In genomic region chr7:105762517-105763270, GRCm38 (mm10) we compare ENCODE assay signal across 8 mouse cellular contexts. TPM values are rescaled to one million over a fixed set of nuclear protein-coding genes. Genes with fewer than 3 reads are reported as not detected.
DNase-seq lines count a peak whose midpoint lies in the region; ATAC-seq and TF ChIP-seq lines count a peak whose summit lies in the region.

No protein-coding gene starts in this region.

- TF ChIP-seq CTCF in E14TG2a.4 (conservative IDR thresholded peaks at IDR 0.05; ENCODE audit: low read length) = no peak

- peaks cover 69% of the 10 kb centered on the region for H3K36me3 ChIP-seq in heart, embryonic 14.5 days (ENCODE audit: control insufficient read depth, insufficient read depth, low read length)
- no peaks in the 10 kb centered on the region for H3K36me3 ChIP-seq in E14TG2a.4 (ENCODE audit: insufficient read depth, low read length)
- H3K36me3 ChIP-seq in embryonic facial prominence, embryonic 13.5 days = peaks cover 85% of the 10 kb centered on the region
- no peaks in the 10 kb centered on the region for H3K36me3 ChIP-seq in liver, embryonic 15.5 days (replicated peaks)

- peak overlapping the region; percentile 24 to 39 for H3K4me3 ChIP-seq in heart, embryonic 14.5 days (ENCODE audit: control insufficient read depth in 1 of 2, insufficient read depth in 1 of 2, low read depth in 1 of 2, low read length in 2 of 2)
- peak overlapping the region; percentile 81 for H3K4me3 ChIP-seq in E14TG2a.4 (replicated peaks; ENCODE audit: low read length)
- H3K4me3 ChIP-seq in embryonic facial prominence, embryonic 13.5 days = peak overlapping the region; percentile 16; the same call in 1 of the 2 replicates
- peak overlapping the region; percentile 36 for H3K4me3 ChIP-seq in liver, embryonic 15.5 days (replicated peaks)

- H3K9ac ChIP-seq in heart, embryonic 14.5 days (ENCODE audit: low read length) = peak overlapping the region; percentile 34; the same call in 1 of the 2 replicates
- peak overlapping the region; percentile 27; the same call in 1 of the 2 replicates for H3K9ac ChIP-seq in embryonic facial prominence, embryonic 13.5 days
- no peak overlapping the region for H3K9ac ChIP-seq in liver, embryonic 15.5 days

- peak overlapping the region; percentile 84 for H3K4me2 ChIP-seq in heart, embryonic 14.5 days (ENCODE audit: low read length)
- peak overlapping the region; percentile 37 for H3K4me2 ChIP-seq in embryonic facial prominence, embryonic 13.5 days
- peak overlapping the region; percentile 62 for H3K4me2 ChIP-seq in liver, embryonic 15.5 days

- H3K9me3 ChIP-seq in heart, embryonic 14.5 days (ENCODE audit: control insufficient read depth, low read length) = no peaks in the 10 kb centered on the region
- no peaks in the 10 kb centered on the region for H3K9me3 ChIP-seq in E14TG2a.4 (ENCODE audit: low read length)
- no peaks in the 10 kb centered on the region for H3K9me3 ChIP-seq in embryonic facial prominence, embryonic 13.5 days
- no peaks in the 10 kb centered on the region for H3K9me3 ChIP-seq in liver, embryonic 15.5 days (replicated peaks)

- ATAC-seq in heart, embryonic 14.5 days (ENCODE audit: insufficient number of reproducible peaks, insufficient read depth, low FRiP score, low read depth) = no peak
- ATAC-seq in embryonic facial prominence, embryonic 13.5 days (ENCODE audit: insufficient number of reproducible peaks, insufficient read depth, low FRiP score, low TSS enrichment, low read depth) = no peak
- peak; percentile 11; the same call in 1 of the 2 replicates for ATAC-seq in liver, embryonic 15.5 days (ENCODE audit: insufficient read depth)
- ATAC-seq in CD4-positive, CD25-positive, alpha-beta regulatory T cell, adult 4 months = no peak

- 34% methylated on average over 55 of the region's 55 CpGs for WGBS in heart, embryonic 14.5 days
- 31% methylated on average over 55 of the region's 55 CpGs for WGBS in embryonic facial prominence, embryonic 13.5 days
- WGBS in liver, embryonic 15.5 days (ENCODE audit: insufficient replicate concordance) = 20% methylated on average over 55 of the region's 55 CpGs

- DNase-seq in heart, adult 18-20 months = no peak
- DNase-seq in thymus, postnatal 4 days = no peak
- no peak for DNase-seq in MN1 (ENCODE audit: low spot score)

- no peak overlapping the region for H3K27ac ChIP-seq in heart, embryonic 14.5 days (replicated peaks in 1 of 2; ENCODE audit: control insufficient read depth in 1 of 2, insufficient read depth in 1 of 2, low read depth in 2 of 2, low read length in 2 of 2)
- no peak overlapping the region for H3K27ac ChIP-seq in embryonic facial prominence, embryonic 13.5 days
- H3K27ac ChIP-seq in liver, embryonic 15.5 days (replicated peaks) = no peak overlapping the region

- H3K27me3 ChIP-seq in heart, embryonic 14.5 days (ENCODE audit: control insufficient read depth, insufficient read depth, low read length) = peaks cover 22% of the 10 kb centered on the region
- peaks cover 86% of the 10 kb centered on the region for H3K27me3 ChIP-seq in E14TG2a.4 (ENCODE audit: insufficient read depth, low read length)
- no peaks in the 10 kb centered on the region; the same call in 1 of the 2 replicates for H3K27me3 ChIP-seq in embryonic facial prominence, embryonic 13.5 days
- H3K27me3 ChIP-seq in liver, embryonic 15.5 days = peaks cover 35% of the 10 kb centered on the region

- peaks cover 0 to 7% of the 10 kb centered on the region in 2 experiments; a peak in 1 of 4 replicates for H3K4me1 ChIP-seq in heart, embryonic 14.5 days (ENCODE audit: control insufficient read depth in 2 of 2, insufficient read depth in 2 of 2, low read length in 2 of 2)
- peaks cover 13% of the 10 kb centered on the region for H3K4me1 ChIP-seq in E14TG2a.4 (replicated peaks; ENCODE audit: low read depth, low read length)
- peaks cover 3% of the 10 kb centered on the region; the same call in 1 of the 2 replicates for H3K4me1 ChIP-seq in embryonic facial prominence, embryonic 13.5 days
- H3K4me1 ChIP-seq in liver, embryonic 15.5 days (replicated peaks) = peaks cover 11% of the 10 kb centered on the region; the same call in 1 of the 2 replicates

RNA-seq across cellular contexts. Expression of gene Tpp1, which starts 10.7 kb away (rescaled TPM):
- 89.2 and 104 TPM in 2 replicates for polyA plus RNA-seq in heart, embryonic 14.5 days (2014; fragmentation: Nextera tagmentation; extraction: Ambion mirVana)
- total RNA-seq in heart, adult 18-20 months (2021) = 10 to 100 TPM; 39.1 to 52.2 TPM
- 44.0 and 45.8 TPM in 2 replicates for polyA plus RNA-seq in embryonic facial prominence, embryonic 13.5 days (2015; fragmentation: Nextera tagmentation; extraction: Ambion mirVana)
- polyA plus RNA-seq in liver, embryonic 15.5 days (2015; fragmentation: Nextera tagmentation; extraction: Ambion mirVana) = 59.4 and 62.5 TPM in 2 replicates
- polyA plus RNA-seq in CD4-positive, CD25-positive, alpha-beta regulatory T cell, adult 4 months (2017; shearing (Covaris generic)) = 100 to 1,000 TPM; 131 to 172 TPM

RNA-seq across cellular contexts. Expression of gene Taf10, which starts 18.5 kb away (rescaled TPM):
- 135 and 159 TPM in 2 replicates for polyA plus RNA-seq in heart, embryonic 14.5 days (2014; fragmentation: Nextera tagmentation; extraction: Ambion mirVana)
- 100 to 1,000 TPM in 1 of 2 experiments, 10 to 100 TPM in 1; 94.8 to 120 TPM for total RNA-seq in heart, adult 18-20 months (2021)
- polyA plus RNA-seq in embryonic facial prominence, embryonic 13.5 days (2015; fragmentation: Nextera tagmentation; extraction: Ambion mirVana) = 126 and 137 TPM in 2 replicates
- 110 and 117 TPM in 2 replicates for polyA plus RNA-seq in liver, embryonic 15.5 days (2015; fragmentation: Nextera tagmentation; extraction: Ambion mirVana)
- polyA plus RNA-seq in CD4-positive, CD25-positive, alpha-beta regulatory T cell, adult 4 months (2017; shearing (Covaris generic)) = 10 to 100 TPM in 1 of 2 experiments, 1 to 10 TPM in 1; 8.0 to 18.7 TPM

RNA-seq across cellular contexts. Expression of gene Dchs1, which starts 24.8 kb away (rescaled TPM):
- 7.7 and 8.3 TPM in 2 replicates for polyA plus RNA-seq in heart, embryonic 14.5 days (2014; fragmentation: Nextera tagmentation; extraction: Ambion mirVana)
- total RNA-seq in heart, adult 18-20 months (2021) = 1 to 10 TPM; 6.0 to 7.3 TPM
- polyA plus RNA-seq in embryonic facial prominence, embryonic 13.5 days (2015; fragmentation: Nextera tagmentation; extraction: Ambion mirVana) = 21.0 and 21.5 TPM in 2 replicates
- polyA plus RNA-seq in liver, embryonic 15.5 days (2015; fragmentation: Nextera tagmentation; extraction: Ambion mirVana) = 0.76 and 0.82 TPM in 2 replicates
- not detected for polyA plus RNA-seq in CD4-positive, CD25-positive, alpha-beta regulatory T cell, adult 4 months (2017; shearing (Covaris generic))

RNA-seq across cellular contexts. Expression of gene Rrp8, which starts 25.5 kb away (rescaled TPM):
- polyA plus RNA-seq in heart, embryonic 14.5 days (2014; fragmentation: Nextera tagmentation; extraction: Ambion mirVana) = 19.6 and 22.4 TPM in 2 replicates
- 10 to 100 TPM in 1 of 2 experiments, 1 to 10 TPM in 1; 9.6 to 14.5 TPM for total RNA-seq in heart, adult 18-20 months (2021)
- polyA plus RNA-seq in embryonic facial prominence, embryonic 13.5 days (2015; fragmentation: Nextera tagmentation; extraction: Ambion mirVana) = 43.4 and 48.9 TPM in 2 replicates
- 10.7 and 12.6 TPM in 2 replicates for polyA plus RNA-seq in liver, embryonic 15.5 days (2015; fragmentation: Nextera tagmentation; extraction: Ambion mirVana)
- polyA plus RNA-seq in CD4-positive, CD25-positive, alpha-beta regulatory T cell, adult 4 months (2017; shearing (Covaris generic)) = 10 to 100 TPM; 19.1 to 24.8 TPM

RNA-seq across cellular contexts. Expression of gene Ilk, which starts 26.3 kb away (rescaled TPM):
- 401 and 404 TPM in 2 replicates for polyA plus RNA-seq in heart, embryonic 14.5 days (2014; fragmentation: Nextera tagmentation; extraction: Ambion mirVana)
- 10 to 100 TPM; 75.0 to 75.7 TPM for total RNA-seq in heart, adult 18-20 months (2021)
- polyA plus RNA-seq in embryonic facial prominence, embryonic 13.5 days (2015; fragmentation: Nextera tagmentation; extraction: Ambion mirVana) = 253 and 273 TPM in 2 replicates
- polyA plus RNA-seq in liver, embryonic 15.5 days (2015; fragmentation: Nextera tagmentation; extraction: Ambion mirVana) = 120 and 127 TPM in 2 replicates
- polyA plus RNA-seq in CD4-positive, CD25-positive, alpha-beta regulatory T cell, adult 4 months (2017; shearing (Covaris generic)) = 100 to 1,000 TPM; 138 to 196 TPM

Comparison
In these comparisons a context has a peak if more than half of its experiments do, and no peak if none do; other contexts are left out.
1. H3K4me3 ChIP-seq: peak in every context shown above with its lines; median percentile 81 in E14TG2a.4; 36 in liver, embryonic 15.5 days; 32 in heart, embryonic 14.5 days; 16 in embryonic facial prominence, embryonic 13.5 days.